Mouse (Mus musculus) right cerebral cortex, adult 18-20 months (tissue): ENCODE results near the gene Gm28490.
"Not testable (repeated sequence)": the region's sequence is repeated elsewhere in the genome, so short reads cannot be mapped to it uniquely, and the experiment has no call there.

ENCODE experiments used
- DNase-seq: peaks from one replicate; pipeline ENCODE4 v3.0.0; 2022; ENCODE audit warnings: mixed read lengths

Gene Gm28490

GRCm38 (mm10) chrY:31634656-31635055 lies at the start of gene Gm28490:
Gene Gm28490 (minus strand): TSS chrY:31634756.
- not testable (repeated sequence) for DNase-seq
